Mouse (Mus musculus) urinary bladder, postnatal 36 days (tissue): Measurements from ENCODE around the gene Col6a4.

Experiments used
- DNase-seq, 2 experiments: peaks; one replicate each; pipeline ENCODE4 v3.0.0; 2022; ENCODE audit warnings: low spot score in 2 of 2, mixed read lengths in 1 of 2

The Col6a4 gene

GRCm38 (mm10) chr9:105960533-105960932 is 136.1 kb downstream of the Col6a4 start, which contains the start of gene Col6a5:
TSS of gene Col6a5 (minus strand) at chr9:105960643.
- peak in 1 of 2 experiments; percentile 53 for DNase-seq

GRCm38 (mm10) chr9:105959116-105959515 is 137.5 kb downstream of the Col6a4 start:
- no peak for DNase-seq

- no peak for DNase-seq
Measured at GRCm38 (mm10) chr9:105949755-105950154, 146.8 kb downstream of the Col6a4 start.

- DNase-seq: no peak
Measured at GRCm38 (mm10) chr9:105947577-105947976, 149.0 kb downstream of the Col6a4 start.
